Mouse (Mus musculus) brain, embryonic 18.5 days (tissue): ENCODE results near the gene Grb10.

Source experiments
- DNase-seq: peaks from one replicate; pipeline ENCODE4 v3.0.0-alpha.2; 2012; ENCODE audit warnings: low read depth, low spot score

The Grb10 gene

GRCm38 (mm10) chr11:11904995-11905394 is 133.5 kb downstream of the Grb10 start:
- DNase-seq, result no peak

- DNase-seq, result no peak
Observed at GRCm38 (mm10) chr11:11901509-11901908, 137.0 kb downstream of the Grb10 start.

DNA sequence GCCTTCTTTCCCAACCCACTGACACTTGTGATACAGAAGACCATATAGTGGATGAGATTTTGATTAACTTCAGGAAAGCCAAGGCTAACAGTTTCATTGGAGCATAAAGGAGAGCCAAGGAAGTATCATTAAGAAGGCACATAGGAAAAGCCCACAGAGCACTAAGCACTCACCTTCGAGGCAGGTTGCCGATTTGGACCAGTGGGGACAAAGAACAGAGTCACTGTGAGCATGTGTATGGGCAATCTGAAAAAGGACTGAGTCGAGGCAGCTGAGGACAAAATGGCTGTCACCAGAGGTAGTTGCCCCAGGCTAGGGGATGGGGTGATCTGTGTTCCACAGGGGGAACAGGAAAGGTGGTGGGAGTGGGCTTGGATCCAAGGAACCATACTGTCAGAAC is 140.0 kb downstream of the Grb10 start:
- no peak for DNase-seq

DNA sequence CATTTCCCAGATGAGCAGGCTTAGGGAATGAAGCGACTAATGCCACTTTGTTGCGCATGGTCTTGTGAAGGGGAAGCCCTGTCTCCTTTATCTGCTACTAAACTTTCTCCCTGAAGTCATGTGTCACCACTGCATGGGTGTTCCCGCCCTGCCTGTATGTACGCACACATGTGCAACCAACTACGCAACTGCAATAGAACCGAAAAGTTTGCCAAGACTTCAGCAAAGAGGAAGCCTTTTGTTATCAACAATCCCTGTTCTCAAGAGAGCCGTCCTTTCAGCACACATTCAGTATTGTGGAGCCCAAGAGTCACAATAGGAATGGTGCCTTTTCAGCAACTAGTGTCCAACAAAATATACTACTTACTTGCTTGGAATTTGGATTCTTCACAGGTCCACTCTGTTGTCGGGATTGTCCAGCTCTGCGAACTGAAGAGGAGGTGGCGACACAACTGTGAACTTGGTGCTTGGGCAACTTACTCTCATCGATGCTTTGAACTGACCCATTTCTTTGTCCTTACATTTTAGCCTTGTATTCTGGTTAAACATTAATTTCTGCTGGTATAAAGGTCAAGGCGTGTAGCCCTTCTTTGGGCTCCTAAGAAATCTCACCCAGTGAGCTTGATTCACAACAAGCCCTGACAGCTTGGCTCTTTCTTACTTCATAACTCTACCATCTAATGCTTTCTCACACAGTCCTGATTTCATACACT is 140.7 kb downstream of the Grb10 start, which contains the start of gene Ddc:
TSS of gene Ddc (minus strand) at position 500 of the 713 bp plus-strand sequence.
- DNase-seq, result no peak

DNA sequence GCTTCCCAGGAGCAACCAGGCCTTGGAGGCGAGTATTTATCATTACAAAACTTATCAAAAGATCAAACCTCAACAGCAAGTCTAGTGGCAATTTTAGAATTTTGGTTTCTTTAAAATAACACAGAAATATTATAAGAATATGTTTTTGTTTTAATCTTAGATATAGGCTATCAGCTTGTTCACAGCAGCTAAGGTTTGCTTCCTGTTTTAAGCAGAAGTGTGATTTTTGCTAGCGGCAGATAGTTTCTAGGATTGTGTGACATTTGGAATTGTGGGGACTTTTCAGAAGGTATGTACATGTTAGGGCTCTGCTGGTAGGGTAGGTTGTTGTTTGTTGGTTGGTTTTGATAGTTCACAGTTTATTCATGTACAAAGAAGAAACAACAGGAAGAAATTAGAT is 143.0 kb downstream of the Grb10 start:
- no peak for DNase-seq

DNA sequence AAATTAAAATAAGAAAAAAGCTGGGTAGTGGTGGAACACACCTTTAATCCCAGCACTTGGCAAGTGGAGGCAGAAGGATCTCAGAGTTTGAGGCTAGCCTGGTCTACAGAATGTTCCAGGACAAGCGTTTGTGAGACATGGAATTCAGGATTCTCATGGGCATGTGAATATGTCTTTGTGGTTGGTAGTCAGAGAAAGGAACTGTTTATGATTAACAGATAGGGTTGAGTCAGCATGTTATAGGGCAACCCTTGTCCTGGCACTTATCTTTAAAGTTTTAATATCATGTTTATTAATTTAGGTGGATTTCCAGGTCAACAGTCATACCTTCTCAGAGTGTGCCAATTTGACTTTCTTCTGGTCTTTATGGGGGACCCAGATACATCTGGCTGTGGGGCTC is 144.7 kb downstream of the Grb10 start:
- DNase-seq, result no peak

DNA sequence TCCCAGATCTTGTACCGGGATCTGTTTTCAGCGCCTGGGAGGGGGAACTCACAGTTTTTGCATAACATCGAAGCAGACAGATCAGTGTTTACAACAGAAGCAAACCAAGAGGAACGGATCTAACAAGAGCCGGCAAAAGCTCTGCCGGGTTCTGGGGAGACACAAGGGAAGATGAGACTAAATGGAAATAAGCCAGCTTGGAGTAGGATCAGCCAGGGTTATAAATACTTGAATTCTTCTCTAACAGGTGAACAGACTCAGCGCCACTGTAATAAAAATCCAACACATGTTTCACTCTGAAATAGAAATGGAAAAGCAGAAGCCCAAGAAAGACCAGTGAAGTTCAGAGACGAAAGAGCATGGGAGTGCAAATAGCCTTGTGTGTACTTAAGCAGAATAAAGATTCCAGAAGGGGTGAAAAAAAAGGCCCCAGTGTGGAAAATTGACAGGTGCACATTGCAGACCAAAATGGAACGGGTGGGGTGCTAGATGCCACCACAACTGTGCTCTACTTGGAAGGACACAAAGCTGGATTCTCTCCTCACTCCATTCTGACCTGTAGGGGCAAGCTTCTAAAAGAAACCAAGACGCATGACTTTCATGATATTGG is 145.4 kb downstream of the Grb10 start:
- DNase-seq, result no peak

- no peak for DNase-seq
Observed at GRCm38 (mm10) chr11:11891832-11892231, 146.7 kb downstream of the Grb10 start.

- DNase-seq, result no peak
Observed at GRCm38 (mm10) chr11:11890139-11890741, 148.2 kb downstream of the Grb10 start.

DNA sequence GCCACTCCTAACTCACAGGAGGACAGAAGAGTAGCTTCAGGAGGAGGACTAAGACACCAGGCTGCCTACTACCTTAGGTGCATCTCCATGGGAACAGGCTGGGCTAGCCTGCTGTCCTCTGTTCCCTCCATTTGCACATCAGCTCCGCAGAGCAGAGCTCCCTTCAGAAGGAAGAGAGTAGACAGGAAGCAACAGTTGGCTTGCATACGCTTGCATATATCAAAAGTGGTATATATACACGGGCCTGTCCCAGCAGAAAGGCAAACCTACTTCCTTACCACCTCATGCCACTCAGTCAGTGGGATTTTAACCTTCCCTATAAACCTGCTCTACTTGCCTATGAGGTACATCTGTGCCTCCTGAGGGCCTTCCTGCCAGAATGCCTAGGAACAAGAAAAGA is 149.8 kb downstream of the Grb10 start:
- DNase-seq, result no peak

DNA sequence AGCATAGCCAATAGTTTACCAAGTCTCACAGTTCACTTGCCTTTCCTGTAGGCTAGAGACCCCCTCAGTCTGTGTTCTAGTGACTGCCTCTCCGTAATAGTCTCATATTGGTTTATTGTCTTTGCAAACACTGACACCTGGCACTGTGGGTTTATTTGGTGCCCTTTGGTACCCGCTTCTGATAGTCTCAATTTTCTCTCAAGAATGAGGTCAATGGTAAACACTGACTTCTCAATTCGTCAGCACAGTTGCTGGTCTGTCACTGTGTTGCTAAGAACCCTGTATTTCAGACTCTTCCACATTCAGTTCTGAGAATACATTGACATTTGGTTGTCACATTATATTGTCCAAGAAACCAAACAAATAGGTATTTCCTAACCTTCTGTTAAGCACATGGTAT is 150.4 kb downstream of the Grb10 start:
- no peak for DNase-seq

DNA sequence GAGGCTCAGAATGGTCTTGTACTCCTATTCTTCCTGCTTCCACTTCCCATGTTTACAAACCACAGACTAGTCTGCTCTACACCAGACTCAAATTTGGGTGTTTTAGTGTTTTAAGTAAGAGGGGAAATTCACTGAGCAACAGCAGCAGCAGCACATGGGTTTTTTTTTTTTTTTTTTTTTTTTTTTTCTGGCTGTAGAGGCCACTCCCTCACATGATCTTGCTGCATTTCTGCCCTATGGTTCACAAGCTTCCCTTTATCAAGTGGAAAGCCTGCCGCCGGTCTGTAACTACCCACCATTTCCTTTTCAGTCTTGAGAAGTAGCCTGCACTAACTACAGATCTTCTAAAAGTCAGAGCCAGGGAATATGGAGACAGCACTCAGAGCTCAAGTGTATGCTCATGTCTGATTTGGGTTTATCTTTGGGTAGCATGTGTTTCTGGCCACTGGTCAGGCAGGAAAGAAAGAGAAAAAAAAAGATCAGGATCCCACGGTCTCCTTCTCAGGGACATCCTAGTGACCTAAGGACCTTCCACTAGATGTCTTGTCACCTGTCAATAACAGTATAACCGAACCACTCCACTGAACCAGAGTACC is 152.0 kb downstream of the Grb10 start:
- no peak for DNase-seq

- no peak for DNase-seq
Observed at GRCm38 (mm10) chr11:11885921-11886320, 152.6 kb downstream of the Grb10 start.

DNA sequence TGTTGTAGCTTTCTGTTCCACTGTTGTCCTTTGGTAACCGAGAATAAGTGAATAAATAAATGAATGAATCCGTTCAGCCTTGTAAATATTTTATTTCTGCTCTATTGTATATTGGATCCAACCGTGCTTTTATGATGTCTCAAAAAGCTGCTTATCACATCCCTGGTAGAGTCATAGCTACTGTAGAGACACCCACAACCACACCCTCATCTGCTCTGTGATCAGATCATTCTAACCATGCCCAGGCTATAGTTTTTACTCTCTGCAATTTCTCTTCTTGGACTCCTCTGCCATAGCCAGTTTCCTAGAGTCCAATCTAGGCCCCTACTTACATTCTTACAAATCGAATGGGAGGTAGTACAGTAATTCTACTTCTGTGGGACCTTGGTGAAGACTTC is 153.2 kb downstream of the Grb10 start:
- DNase-seq, result no peak

- no peak for DNase-seq
Observed at GRCm38 (mm10) chr11:11884533-11885245, 153.8 kb downstream of the Grb10 start.

DNA sequence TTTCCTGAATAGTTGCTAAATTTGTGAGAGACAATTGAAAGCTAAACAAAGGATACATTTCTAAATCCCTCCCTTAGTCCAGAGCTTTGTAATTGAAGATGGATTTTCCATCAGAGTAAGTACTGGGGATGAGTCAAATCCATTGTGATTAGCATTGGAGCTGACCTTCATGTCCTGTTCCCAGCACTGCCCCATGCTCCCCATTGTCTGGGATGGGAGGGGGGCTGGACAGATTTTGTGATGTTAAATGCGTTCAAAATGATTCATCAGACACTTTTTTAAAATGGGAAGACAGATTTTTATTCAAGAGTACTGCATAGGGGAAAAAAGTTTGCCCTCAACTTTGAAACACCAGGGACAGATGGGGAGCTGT is 156.7 kb downstream of the Grb10 start:
- DNase-seq, result no peak

DNA sequence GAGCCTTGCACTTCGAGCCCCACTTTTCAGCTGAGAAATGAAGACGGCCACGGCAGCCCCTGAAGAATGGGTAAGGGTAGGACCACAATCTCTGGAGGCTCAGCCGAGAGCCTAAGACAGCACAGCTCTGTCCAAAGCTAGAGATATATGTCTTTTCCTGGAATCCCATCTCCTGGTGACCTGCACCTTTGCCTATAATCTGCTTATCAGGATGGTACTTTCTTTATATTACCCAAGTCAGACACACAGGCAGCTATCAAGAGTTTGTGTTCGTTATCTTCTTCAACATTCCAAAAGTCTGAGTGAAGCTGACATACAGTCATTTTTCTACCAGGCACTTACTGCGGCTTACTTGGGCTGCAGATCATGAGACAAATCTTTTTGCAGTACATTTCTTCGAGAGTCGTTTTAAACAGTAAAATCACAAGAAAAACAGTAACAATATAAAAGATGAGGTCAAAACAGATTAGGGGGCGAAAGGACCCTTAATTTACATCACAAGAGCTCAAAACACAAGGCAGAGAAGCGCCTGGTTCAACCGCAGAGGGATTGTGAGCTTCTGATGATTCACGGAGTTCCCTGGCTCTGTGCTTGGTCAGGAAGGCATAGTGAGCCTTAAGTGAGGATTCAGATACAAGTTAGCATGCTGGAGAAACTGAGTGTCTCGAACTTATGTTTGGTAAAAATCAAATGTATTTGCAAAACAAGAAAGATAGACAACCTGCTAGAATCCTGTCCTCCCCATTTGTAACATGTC is 157.3 kb downstream of the Grb10 start:
- no peak for DNase-seq
